Mouse (Mus musculus) lung, adult 18-20 months (tissue): ENCODE results near the gene Atp11a.

Source experiments
- DNase-seq, 2 experiments: peaks; one replicate each; pipeline ENCODE4 v3.0.0; 2022; ENCODE audit warnings: mixed read lengths in 2 of 2

Gene Atp11a

DNA sequence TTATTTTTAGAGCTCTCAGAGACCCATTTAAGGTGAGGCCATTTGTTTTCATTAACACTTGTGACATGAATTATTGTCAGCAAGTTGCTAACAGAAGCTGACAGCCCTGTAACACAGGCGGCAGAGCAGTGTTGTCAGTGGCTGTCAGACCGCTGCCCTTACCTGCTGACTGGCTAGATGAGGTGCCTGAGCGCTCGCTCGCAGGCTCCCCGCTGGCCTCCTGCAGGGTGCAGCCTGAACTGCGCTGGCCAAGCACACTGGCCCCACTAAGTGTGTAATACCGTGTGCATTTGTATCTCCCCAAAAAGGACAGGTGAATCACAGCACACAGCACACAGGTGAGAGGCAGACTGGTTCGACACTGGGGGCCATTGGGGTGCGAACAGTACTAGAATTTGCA, 67.7 kb downstream of the Atp11a start:
- DNase-seq = no peak

DNA sequence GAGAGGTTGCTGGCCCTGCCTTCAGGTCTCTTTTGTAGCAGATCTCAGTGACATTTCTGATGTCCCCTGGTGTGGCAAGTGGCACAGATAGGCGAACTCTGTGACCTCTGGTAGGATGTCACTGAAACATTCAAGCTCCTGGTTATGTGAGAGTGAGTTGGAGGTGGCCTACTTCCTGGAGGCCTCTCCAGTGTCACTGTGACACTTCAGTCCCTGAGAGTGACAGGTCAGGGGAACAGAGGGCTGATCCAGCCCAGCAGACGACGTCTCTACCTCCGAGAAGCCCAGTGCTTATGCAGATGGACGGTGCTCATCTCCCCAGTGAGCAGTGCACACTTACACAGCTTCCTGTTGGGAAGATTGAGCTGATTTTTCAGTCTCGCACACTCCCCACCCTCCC, 68.4 kb downstream of the Atp11a start:
- no peak for DNase-seq

DNA sequence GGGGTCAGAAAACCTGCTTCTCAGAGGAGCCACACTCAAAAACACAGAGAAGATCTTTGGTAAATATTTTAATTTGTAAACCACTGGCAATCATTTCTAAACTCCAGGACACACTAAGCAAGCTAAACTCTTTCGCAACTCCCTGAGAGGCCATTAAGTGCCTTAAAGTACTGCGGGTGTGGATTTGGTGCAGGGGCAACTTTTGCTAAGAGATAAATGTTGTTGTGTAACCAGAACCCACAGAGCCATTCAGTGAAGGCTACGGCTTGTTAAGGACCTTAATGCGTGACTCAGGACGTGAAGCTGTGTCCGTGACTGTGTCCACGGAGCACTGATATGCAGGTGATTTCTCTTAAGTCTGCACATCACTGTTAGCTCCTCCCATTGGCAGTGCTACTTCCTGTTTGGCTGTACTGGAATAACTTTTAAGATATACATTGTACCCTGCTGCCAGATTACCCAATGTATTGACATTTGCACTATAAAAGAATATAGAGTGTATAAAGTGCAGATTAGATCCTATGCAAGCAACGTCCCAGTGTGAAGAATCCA, 68.9 kb downstream of the Atp11a start:
- peak; percentile 85 to 91 for DNase-seq

DNA sequence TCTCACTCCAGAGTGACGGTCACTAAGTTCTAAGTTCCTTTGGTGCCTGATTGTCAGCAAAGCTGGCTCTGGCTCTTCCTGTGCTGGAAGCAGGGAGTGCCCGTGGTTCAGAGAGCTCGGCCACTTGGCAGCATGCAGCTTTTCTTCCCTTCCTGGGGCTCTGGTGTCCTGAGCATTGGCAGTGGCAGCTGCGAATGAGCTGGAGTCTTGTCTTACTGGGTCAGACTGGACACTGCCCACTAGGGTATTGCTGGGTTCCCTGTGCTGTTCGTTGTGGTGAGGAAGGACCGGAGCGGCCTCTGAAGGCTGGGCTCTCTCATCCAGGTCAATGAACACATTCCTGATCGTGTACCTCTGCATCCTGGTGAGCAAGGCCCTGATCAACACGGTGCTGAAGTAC, 70.3 kb downstream of the Atp11a start:
- DNase-seq = no peak

DNA sequence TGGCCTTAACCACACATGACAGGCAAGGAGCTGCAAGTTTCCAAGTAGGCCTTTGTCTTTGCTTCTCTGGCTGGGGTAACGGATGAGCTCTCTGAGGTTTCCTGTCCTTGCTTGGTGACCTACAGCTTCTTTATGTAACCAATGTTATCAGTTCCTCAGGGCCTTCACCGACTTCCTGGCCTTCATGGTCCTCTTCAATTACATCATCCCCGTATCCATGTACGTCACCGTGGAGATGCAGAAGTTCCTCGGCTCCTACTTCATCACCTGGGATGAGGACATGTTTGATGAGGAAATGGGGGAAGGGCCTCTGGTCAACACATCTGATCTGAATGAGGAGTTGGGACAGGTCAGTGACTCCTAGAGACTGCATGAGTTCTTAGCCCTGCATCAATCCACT, 71.5 kb downstream of the Atp11a start:
- no peak for DNase-seq

DNA sequence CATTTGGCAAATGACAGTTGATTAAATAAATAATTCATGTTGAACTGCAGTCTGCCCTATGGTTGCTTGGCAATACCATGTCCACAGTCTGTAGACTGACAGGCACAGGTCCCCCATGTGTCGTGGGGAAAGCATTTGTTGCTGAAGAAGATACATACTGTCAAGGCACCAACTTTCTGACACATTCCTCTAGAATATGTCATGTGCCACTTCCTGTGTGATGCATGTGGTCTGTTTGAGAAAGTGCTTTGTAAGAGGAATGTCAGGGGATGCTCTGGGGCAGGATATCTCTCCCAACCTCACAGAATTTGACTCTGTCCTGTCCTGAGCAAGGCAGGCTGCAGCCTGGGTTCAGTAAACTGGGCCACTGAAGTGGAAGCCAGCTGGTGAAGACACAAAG, 72.6 kb downstream of the Atp11a start:
- DNase-seq = no peak

DNA sequence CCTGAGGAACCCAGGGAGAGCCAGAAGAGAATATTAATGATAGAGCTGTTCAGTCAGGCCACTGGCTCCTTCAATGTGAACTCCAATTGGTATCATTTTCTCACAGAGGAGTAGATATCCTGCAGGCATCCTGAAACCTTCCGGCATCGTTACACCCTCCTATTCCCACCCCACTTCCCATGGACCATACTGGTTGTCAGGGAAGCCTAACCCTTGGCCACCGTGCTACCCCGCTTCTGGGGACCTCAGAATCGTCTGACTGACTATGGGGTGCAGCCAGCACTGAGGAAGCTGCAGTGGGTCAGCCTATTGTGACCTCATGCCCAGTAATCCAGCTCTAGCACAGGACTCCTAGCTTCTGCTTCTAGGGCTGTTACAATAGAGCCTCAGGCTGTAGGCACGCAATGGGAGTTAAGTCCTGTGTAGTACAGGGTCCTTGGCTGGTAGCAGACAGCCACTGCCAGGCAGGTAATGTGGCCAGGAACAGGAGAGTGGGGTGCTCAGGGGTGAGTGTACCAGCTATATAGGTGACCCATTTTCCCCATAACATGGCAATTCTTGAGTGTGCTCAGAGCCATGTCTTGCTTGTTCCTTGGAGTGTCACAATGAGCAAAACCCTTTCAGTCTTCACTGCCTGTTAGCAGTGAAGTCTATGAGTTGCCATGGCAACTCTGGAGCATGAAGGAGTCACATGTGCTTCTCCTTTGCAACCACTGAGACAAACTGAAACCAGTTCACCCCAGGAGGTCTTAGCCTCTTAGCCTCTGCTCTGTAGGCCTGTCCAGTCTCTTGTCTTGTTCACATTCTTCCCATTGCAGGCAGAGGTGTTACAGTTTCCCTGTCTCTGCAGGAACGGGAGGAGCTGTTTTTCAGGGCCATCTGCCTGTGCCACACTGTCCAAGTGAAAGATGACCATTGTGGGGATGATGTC, 75.1 kb downstream of the Atp11a start:
- no peak for DNase-seq

DNA sequence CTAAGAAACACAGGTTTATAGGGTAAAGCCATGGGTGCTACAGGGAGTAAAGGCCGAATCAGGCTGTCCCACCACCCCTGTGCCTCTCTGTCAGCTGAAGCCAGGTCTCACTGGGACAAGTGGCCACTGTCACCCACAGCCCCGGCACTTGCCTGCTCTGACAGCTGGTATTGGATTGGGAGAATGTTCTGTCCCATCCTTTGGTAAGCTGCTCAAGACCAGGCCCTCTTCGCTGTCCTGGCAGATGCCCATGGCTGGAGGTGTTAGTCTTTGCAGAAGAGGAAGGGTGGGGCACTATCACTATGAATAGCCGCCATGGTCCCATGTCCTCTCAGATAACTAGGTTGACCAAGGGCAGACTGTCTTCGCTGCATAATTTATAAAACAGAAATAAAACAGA, 76.8 kb downstream of the Atp11a start:
- DNase-seq = no peak

DNA sequence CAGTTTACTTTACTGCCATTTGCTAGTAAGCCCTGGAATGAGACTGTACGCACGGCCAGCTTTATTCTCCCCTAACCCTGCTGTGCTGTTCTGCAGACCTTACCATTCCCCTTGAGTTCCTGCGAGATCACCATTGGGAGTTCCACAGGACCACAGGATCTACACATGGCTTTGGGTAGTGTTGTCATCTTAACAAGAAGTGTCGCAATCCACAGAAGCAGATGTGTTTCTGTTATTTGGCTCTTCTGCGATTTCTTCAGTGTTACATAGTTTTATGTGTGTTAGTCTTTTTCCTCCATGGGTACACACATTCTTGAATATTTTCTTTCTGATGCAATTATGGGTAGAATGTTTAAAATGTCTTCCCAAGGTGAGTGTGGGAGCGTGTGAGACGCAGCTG, 84.0 kb downstream of the Atp11a start:
- no peak for DNase-seq

DNA sequence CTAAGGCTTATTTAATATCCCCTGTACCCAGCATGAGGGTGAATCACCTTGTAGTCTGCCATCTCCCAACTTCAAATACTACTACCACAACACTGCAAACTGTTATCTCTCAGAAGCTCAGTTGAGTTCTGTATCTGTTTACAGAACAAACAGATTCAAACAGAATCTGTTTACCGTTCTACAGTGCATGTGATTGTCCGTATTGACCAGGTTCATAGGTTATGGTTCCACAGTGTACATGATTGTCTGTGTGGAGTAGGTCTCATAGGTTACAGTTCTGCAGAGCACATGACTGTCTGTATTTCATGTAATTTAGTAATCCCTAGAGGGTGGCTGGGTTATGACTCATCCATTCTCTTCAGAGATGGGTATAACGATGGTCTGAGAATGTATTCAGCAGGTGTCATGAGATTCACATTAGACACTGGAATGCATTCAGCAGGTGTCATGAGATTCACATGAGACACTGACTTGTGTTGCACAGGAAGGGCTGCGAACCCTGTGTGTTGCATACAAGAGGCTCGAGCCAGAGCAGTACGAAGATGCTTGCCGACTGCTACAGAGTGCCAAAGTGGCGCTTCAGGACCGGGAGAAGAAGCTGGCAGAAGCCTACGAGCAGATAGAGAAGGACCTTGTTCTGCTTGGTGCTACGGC, 85.7 kb downstream of the Atp11a start:
- DNase-seq = no peak

DNA sequence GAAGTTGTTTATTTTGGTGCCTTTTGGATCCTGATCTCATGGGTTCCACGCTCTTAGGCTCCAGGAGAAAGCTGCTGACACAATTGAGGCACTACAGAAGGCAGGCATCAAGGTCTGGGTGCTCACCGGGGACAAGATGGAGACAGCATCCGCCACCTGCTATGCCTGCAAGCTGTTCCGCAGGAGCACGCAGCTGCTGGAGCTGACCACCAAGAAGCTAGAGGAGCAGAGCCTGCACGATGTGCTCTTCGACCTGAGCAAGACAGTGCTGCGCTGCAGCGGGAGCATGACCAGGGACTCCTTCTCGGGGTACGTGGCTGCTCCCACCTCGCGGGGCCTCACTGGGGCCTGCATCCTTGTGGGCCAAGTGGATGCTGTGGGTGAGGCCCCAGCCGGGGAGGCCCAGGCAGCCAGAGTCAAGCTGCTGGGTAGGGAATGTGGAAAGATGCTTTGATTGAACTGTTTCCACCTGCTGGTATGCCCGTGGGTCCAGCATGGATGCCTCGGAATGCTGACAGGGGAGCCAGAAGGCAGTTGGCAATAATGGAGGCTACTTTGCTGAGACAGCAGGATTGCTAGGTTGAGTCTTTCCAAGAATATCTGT, 87.6 kb downstream of the Atp11a start:
- no peak for DNase-seq

DNA sequence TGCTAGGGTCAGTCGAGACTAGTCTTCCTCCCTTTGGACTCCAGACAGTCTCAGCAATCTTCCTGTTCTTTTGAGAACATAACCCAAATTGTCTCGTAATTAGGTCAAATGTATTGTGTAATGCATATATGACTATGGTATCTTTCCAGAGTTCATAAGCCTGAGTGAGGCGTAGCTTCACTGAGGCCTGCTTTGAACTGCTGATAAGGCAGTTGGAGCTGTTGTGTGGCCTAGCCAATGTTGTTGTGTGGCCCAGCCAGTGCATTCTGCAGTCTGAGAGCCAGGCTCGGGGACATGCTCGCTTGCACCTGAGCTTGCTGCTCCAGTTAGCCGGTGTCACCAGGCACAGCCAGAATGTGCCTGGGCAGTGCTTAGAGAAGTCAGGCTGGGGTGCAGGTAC, 89.6 kb downstream of the Atp11a start:
- DNase-seq = no peak

DNA sequence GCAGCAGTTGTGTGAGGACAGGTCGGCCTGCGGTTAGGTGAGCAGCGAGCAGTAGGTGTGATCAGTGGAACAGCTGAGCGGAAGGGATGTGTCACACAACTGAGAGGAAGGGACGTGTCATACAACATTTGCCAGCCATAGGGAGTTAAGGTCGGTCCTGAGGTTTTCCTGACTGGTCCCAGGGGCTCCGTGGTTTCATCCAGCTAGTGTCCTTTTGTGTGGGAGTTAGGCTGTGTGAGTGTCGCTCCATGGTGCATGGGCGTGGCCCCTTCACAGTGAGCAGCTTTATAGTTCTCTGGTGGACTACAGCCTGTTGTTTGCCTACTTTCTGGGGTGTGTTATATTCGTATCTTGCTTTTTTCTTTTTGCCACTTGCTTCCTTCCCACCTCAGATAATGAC, 94.4 kb downstream of the Atp11a start:
- no peak for DNase-seq

DNA sequence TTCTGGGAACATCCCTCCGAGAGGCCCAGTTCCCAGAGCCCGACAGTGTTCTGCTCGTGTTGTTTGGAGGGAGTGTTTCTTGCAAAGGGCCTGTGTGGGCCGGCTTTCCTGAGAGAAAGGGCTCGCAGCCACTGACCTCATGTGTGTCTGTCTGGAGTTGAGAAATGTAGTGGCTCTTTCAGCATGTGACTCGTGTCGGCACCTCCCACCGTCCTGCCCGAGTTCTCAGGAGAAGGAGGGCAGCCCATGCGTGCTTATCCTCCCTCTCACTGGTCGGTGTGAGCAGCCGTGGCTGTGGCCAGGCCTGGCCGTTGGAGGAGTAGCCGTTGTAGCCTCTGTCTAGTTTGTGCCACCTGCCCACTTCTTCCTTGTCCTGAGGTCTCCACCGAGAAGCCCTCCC, 99.2 kb downstream of the Atp11a start:
- DNase-seq = peak; percentile 51

DNA sequence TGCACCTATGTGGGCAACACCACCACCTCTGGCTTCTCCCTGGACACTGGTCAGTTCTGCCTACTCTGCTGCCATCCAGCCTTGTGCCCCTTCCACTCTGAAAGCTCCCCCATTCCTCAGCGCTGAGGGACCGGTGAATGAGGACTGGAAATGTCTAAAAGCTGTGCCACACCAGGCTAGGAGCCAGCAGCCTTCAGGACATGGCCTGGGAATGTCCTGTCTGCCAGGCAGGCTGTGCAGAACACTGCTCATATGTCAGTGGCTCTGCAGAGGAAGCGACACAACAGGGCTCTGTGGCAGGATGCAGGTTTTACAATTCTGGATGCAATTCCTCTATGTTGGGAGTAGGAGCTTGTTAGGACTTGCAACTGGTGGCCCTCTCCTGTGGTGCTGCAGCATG, 106.2 kb downstream of the Atp11a start:
- no peak for DNase-seq

DNA sequence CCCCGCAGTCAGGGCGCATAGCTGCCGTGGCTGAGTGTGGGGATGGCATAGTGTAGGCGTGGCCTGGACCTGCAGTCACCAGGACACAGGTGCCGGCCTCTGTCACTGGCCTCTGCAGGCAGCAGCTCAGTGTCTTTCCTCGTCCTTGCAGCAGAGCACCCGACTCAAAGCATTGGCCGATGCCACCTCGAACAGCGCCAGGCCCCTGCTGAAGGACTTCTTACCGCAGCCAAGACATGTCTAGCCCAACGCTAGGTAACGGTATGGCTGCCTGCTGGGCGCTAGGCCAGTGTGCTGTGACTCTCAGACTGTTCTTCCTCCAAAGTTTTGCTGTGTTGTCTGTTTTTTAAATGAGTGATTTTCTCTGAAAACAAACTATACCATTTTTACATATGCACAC, 106.8 kb downstream of the Atp11a start:
- DNase-seq = no peak

DNA sequence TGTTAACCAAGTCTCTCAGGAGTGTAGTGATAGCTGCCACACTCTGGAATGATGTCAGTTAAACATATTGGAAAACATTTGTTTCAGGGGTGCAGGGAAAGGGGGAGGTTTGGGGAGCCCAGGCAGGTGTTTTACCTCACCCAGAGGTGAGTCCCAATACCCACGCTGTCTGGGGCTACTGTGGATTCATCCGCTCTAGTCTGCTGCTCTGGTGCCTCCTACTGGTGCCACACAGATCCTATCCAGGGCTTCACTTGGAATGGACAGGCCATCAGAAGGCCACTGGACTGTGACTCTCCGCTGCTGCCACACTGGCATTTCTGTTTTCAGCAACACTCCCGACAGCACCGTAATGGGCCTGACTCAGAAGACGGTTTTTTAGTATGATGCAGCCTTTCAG, 109.0 kb downstream of the Atp11a start:
- DNase-seq = no peak

DNA sequence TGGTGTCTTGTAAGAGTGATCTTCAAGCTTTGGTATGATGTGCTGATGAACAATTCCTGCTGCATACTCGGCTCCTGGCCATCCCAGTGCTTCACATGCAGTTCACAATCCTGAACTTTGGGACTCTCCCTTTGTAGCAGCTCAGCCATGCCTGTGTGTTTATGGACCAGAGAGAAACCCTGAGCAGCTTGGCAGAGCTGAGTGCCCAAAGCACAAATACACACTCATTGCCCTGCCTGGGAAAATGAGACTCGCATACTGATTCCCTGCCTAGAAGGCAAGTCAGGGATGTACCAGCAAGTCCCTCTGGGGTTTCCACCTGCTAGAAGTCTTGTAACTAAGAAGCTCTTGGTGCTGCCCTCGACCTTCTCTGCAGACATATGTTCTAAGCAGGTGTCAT, 112.8 kb downstream of the Atp11a start:
- no peak for DNase-seq

DNA sequence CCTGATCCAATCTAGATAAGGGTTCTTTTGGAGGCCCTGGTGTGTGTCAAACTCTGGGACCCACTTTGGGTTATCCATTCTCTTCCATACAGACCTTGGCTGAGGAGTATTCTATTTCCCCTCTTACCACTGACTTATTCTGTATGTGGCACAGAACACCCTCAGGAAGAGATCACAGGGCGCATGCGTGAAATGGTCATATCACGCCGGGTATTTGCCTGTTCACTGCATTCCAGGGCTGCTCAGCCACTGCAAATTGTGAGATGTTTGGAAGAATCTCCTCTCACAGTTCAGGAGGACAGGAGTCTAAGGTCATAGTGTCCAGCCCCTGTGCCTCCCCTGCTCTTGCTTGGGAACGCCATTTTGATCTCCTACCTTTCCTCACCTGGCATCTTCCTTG, 113.8 kb downstream of the Atp11a start:
- DNase-seq = no peak

DNA sequence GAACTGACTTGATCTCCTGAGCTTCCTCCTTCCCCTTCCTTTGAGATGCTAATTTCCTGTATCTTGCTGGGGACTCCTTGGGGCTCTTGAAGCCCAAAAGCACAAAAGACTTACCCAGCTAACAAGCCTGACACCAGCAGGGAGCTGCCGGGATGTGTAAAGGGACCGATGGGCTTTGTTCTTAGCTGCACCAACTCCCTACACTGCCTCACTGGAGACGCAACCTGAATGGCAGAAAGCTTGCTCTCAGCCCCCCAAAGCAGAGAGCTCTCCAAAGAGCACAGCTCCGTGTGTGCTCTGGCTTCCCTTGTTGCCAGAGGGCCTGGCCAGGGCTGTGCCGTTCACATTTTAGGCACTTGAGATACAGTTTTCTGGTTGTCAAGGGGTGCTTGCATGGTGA, 114.6 kb downstream of the Atp11a start:
- DNase-seq = no peak

DNA sequence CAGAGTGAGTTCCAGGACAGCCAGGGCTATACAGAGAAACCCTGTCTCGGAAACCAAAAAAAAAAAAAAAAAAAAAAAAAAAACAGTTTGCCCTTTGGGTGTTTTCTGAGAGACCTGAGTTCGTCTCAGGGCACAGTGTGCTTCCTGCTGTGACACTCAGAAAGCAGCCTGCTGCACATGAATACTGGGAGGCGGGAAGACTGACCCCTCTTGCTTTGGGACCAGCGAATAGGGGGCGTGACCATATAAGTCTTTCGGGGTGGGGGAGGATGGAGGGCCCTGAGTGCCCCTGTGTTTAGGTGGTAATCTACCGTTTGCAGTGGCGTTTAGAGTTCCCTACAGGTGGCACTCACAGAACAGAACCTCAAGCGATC, 116.2 kb downstream of the Atp11a start:
- no peak for DNase-seq

DNA sequence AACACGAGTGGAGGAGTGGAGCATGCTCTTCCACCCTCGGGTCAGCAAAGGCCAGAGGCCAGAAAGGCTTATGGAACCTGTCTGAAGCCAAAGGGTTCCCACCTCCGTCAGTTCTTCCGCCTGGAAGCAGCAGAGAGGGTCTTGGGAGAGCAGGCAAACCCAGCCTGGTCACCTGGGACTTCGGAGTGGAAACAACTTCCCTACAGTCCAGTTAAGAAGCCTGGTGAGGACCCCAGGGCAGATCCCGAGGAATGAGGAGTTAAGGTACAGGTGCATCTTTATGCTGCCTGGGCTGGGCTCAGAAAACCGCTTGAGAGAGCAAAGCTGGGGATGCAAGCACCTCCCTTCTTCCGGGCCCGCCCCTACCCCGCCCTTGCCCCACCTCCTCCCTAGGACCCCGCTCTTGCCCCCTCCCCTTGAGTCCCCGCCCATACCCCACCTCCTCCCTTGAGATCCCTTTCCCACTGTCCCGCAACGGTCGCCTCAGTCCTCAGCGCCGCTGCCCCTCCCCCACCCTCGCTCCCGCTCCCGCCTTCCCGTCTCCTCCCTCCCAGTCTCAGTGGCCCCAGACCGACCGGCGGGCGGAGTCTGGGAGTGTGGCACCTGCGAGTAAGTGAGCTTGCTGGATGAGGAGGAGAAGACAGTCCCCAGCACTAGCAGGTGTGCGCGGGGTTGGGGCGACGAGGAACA, 116.7 kb downstream of the Atp11a start, which contains the start of gene Mcf2l:
Gene Mcf2l (plus strand): TSS at position 450 of the 690 bp plus-strand sequence.
- DNase-seq = peak; percentile 71 to 80

DNA sequence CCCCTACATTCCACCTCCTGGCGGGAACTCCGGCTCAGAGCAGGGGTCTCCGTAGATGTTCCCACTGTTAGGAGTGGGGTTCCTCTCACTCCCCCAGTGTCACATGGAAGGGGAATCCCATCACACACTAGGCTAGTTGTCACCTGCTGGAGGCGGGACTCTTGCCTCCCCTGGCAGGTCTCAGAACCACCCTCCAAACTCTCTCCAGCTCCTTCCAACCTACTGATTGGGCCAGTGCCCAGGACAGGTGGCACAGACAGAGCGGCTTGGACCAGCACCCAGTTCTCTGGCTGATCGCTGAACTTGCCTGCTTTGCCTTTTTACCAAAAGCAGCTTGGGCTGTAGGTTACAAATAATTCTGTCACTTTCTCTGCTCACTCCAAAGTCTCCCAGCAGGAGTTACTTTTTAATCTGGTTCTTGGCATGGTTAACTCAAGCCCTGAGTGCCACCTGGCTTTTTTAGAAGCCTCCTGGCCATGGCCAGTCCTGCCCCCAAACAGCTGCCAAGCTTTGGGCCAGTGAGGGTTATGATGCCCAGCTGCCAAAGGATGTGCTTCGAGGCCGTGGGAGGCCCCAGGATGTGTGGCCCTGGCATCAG, 117.5 kb downstream of the Atp11a start:
- DNase-seq = peak; percentile 55 to 65
